Mouse (Mus musculus) myocyte (in vitro differentiated cells): ENCODE measurements around the gene Keap1.

ENCODE experiments used
- CEBPB ChIP-seq: IDR thresholded peaks from 2 replicates; pipeline ENCODE4 v1.6.1; 2011; ENCODE audit warnings: mild to moderate bottlenecking, moderate library complexity; ENCODE audit not compliant: poor library complexity, insufficient read depth, severe bottlenecking
- E2F4 ChIP-seq: IDR thresholded peaks from one replicate; pipeline ENCODE4 v1.6.1; 2011; ENCODE audit warnings: mild to moderate bottlenecking, control low read depth, moderate library complexity; ENCODE audit not compliant: insufficient read depth
- MAX ChIP-seq: IDR thresholded peaks from one replicate; pipeline ENCODE4 v1.6.1; 2011; ENCODE audit warnings: low read depth, mild to moderate bottlenecking, control low read depth
- MYOG ChIP-seq, 3 experiments: IDR thresholded peaks; one replicate each; pipeline ENCODE4 v1.6.1; 2011; ENCODE audit warnings: control low read depth in 2 of 3, low read depth in 2 of 3, mild to moderate bottlenecking in 2 of 3; ENCODE audit not compliant: insufficient read length in 2 of 3, control insufficient read depth in 1 of 3, insufficient read depth in 1 of 3
- POLR2A ChIP-seq: IDR thresholded peaks from one replicate; pipeline ENCODE4 v1.6.1; 2011; ENCODE audit warnings: low read depth, mild to moderate bottlenecking, control low read depth, moderate library complexity; ENCODE audit not compliant: insufficient read length
- TCF12 ChIP-seq: IDR thresholded peaks from one replicate; pipeline ENCODE4 v1.6.1; 2011; ENCODE audit warnings: mild to moderate bottlenecking, control low read depth; ENCODE audit not compliant: poor library complexity, insufficient read depth, severe bottlenecking
- USF1 ChIP-seq: IDR thresholded peaks from one replicate; pipeline ENCODE4 v1.6.1; 2011; ENCODE audit warnings: low read depth, mild to moderate bottlenecking, control low read depth, moderate library complexity

GRCm38 (mm10) chr9:21232867-21233266 lies 6.3 kb downstream of the Keap1 start:
- TF ChIP-seq E2F4 (no peak), POLR2A (no peak), MYOG (IDR thresholded peaks at IDR 0.05; ENCODE audit: control insufficient read depth in 1 of 3, insufficient read depth in 1 of 3, insufficient read length in 2 of 3, low read depth in 2 of 3) (no peak), CEBPB (no peak), USF1 (no peak), MAX (no peak), TCF12 (no peak)
